Comparison of ENCODE assay signal across 5 mouse cellular contexts in the genomic region with DNA sequence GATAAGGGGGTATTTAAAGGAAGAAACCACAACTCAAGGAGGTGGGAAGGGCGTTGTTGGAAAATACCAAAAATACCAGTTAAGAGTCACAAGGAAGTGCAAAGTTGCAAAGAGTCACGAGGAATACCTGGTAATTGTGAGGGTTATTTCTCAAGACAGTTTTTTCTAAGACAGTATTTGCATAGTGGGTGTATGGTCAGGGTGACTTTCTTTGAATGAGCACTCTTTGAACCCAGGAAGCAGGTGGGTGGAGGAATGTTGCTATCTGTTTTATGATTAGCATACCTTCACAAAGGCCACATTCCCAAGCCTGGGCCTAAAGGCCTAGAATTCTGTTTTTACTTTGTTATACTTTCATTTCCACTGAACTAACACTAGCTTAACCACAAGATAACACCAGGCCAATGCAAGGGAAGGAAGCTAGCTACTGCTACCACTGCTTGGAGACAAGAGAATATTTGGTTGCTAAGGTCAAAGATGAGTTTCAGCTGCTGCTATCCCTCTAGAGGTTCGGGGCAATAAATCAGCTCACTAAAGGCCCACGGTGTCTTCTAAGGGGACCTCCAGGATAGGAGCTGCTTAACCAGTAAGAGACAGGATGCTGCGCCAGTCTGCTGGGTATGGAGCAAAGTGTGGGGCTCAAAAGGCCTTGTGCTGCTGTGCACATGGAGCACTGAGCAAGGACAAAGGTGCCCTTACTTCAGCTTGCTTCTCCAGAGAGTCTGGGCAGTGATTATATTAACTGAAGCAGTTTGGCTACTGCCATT.
A peak's percentile ranks its signal among the peaks of the same experiment; 100 is the strongest.
DNase-seq lines count a peak whose midpoint lies in the region; ATAC-seq and TF ChIP-seq lines count a peak whose summit lies in the region.
"Not testable (repeated sequence)": the region's sequence is repeated elsewhere in the genome, so short reads cannot be mapped to it uniquely, and the experiment has no call there.

No protein-coding gene starts in this region.

- not testable (repeated sequence) for H3K9me3 ChIP-seq in forebrain, embryonic 11.5 days (ENCODE audit: control insufficient read depth, low read length); intestine, embryonic 15.5 days; intestine, postnatal 0 days (ENCODE audit: control insufficient read depth); stomach, postnatal 0 days (ENCODE audit: control insufficient read depth, low read length)

- not testable (repeated sequence) for H3K27ac ChIP-seq in forebrain, embryonic 11.5 days (ENCODE audit: low read depth, low read length); intestine, postnatal 0 days (ENCODE audit: low read depth, low read length)
- peak overlapping the region; percentile 2; the same call in 1 of the 2 replicates for H3K27ac ChIP-seq in intestine, embryonic 15.5 days
- 0 out of 2 replicates have a peak overlapping the region, but pooled peaks have one; percentile 40 for H3K27ac ChIP-seq in stomach, postnatal 0 days (replicated peaks)

- 89% methylated on average over 5 of the region's 5 CpGs for WGBS in forebrain, embryonic 11.5 days
- 60% methylated on average over 5 of the region's 5 CpGs for whole genome bisulfite sequencing in intestine, embryonic 15.5 days
- 38% methylated on average over 5 of the region's 5 CpGs for WGBS in intestine, postnatal 0 days
- WGBS in stomach, postnatal 0 days: 59% methylated on average over 5 of the region's 5 CpGs

- H3K4me1 ChIP-seq in forebrain, embryonic 11.5 days (replicated peaks; ENCODE audit: control insufficient read depth, insufficient read depth, low read length); intestine, embryonic 15.5 days (replicated peaks); intestine, postnatal 0 days (replicated peaks; ENCODE audit: control insufficient read depth, insufficient read depth, low read length); stomach, postnatal 0 days (replicated peaks; ENCODE audit: control insufficient read depth, insufficient read depth): not testable (repeated sequence)

- H3K36me3 ChIP-seq in forebrain, embryonic 11.5 days (ENCODE audit: control insufficient read depth, insufficient read depth, low read length); intestine, embryonic 15.5 days; intestine, postnatal 0 days (ENCODE audit: control insufficient read depth, insufficient read depth); stomach, postnatal 0 days (ENCODE audit: control insufficient read depth, insufficient read depth, low read length): not testable (repeated sequence)

- not testable (repeated sequence) for TF ChIP-seq CTCF in intestine, postnatal 0 days (IDR thresholded peaks at IDR 0.05; ENCODE audit: low read depth); stomach, postnatal 0 days (IDR thresholded peaks at IDR 0.05; ENCODE audit: low read depth)

- not testable (repeated sequence) for H3K4me2 ChIP-seq in forebrain, embryonic 11.5 days (ENCODE audit: low read depth, low read length, severe bottlenecking); intestine, embryonic 15.5 days (replicated peaks); intestine, postnatal 0 days (replicated peaks; ENCODE audit: low read depth); stomach, postnatal 0 days (replicated peaks; ENCODE audit: low read depth)

- not testable (repeated sequence) for H3K4me3 ChIP-seq in forebrain, embryonic 11.5 days (ENCODE audit: low read depth, low read length); intestine, embryonic 15.5 days (replicated peaks); intestine, postnatal 0 days (ENCODE audit: low read depth, low read length); stomach, postnatal 0 days (ENCODE audit: low read depth, low read length)

- not testable (repeated sequence) for H3K27me3 ChIP-seq in forebrain, embryonic 11.5 days (ENCODE audit: control insufficient read depth, insufficient read depth, low read length); intestine, embryonic 15.5 days (replicated peaks); intestine, postnatal 0 days (replicated peaks; ENCODE audit: control insufficient read depth, insufficient read depth, low read length); stomach, postnatal 0 days (ENCODE audit: control insufficient read depth, insufficient read depth, low read length)

- not testable (repeated sequence) for ATAC-seq in forebrain, embryonic 11.5 days (replicated peaks; ENCODE audit: low FRiP score)
- peak; percentile 68; the same call in 1 of the 2 replicates for ATAC-seq in intestine, embryonic 15.5 days
- peak; percentile 61 for ATAC-seq in intestine, postnatal 0 days
- peak; percentile 88 for ATAC-seq in stomach, postnatal 0 days (ENCODE audit: low FRiP score, low TSS enrichment)

- DNase-seq in forebrain, embryonic 11.5 days (ENCODE audit: low spot score): peak; percentile 25
- DNase-seq in stomach, postnatal 0 days (ENCODE audit: low spot score): not testable (repeated sequence)
- DNase-seq in yolk sac, embryonic 10.5 days (ENCODE audit: low spot score): peak; percentile 22

- not testable (repeated sequence) for H3K9ac ChIP-seq in forebrain, embryonic 11.5 days (ENCODE audit: low read length); intestine, embryonic 15.5 days; intestine, postnatal 0 days (ENCODE audit: low read depth, low read length); stomach, postnatal 0 days (ENCODE audit: low read length)

- TF ChIP-seq EP300 in stomach, postnatal 0 days (optimal IDR thresholded peaks at IDR 0.05): not testable (repeated sequence)
